Mouse (Mus musculus): ENCODE data around the gene Wfdc9. TPM values are rescaled to one million over a fixed set of nuclear protein-coding genes. Genes with fewer than 3 reads are reported as not detected.

Wfdc9 gene
- polyA plus RNA-seq, 1 experiment from 2014 or later = not detected

GRCm38 (mm10) chr2:164673987-164674386 lies 17.6 kb upstream of the Wfdc9 start, which contains the start of gene Wfdc11:
Wfdc11 (minus strand) TSS chr2:164674087.
- 62% methylated on average over 7 of the region's 7 CpGs for WGBS

GRCm38 (mm10) chr2:164670938-164671337 lies 14.6 kb upstream of the Wfdc9 start:
- Histone ChIP-seq H3K4me2 (no peak overlapping the region), H3K4me3 (no peak overlapping the region), H3K27ac (no peak overlapping the region), H3K9ac (no peak overlapping the region), H3K9me3 (no peaks in the 10 kb centered on the region), H3K4me1 (no peaks in the 10 kb centered on the region), H3K27me3 (no peaks in the 10 kb centered on the region), H3K36me3 (no peaks in the 10 kb centered on the region)
- ATAC-seq (ENCODE audit: borderline replicate concordance, extremely low read depth, low FRiP score, low TSS enrichment) = no peak
- 25% methylated on average over 1 of the region's 1 CpGs for WGBS

More at GRCm38 (mm10) chr2:164673987-164674386, 17.6 kb upstream of the Wfdc9 start, which contains the start of gene Wfdc11:
- peaks cover 5% of the 10 kb centered on the region for H3K4me1 ChIP-seq
- H3K27ac ChIP-seq = no peak within 1 kb of the TSS
- H3K27me3 ChIP-seq = no peaks in the 10 kb centered on the region
- no peaks in the 10 kb centered on the region for H3K36me3 ChIP-seq
- H3K9me3 ChIP-seq = no peaks in the 10 kb centered on the region
- H3K4me3 ChIP-seq = no peak within 1 kb of the TSS
- no peak within 1 kb of the TSS for H3K9ac ChIP-seq
- no peak for ATAC-seq (ENCODE audit: borderline replicate concordance, extremely low read depth, low FRiP score, low TSS enrichment)
- H3K4me2 ChIP-seq = no peak within 1 kb of the TSS

GRCm38 (mm10) chr2:164670261-164670660 lies 13.9 kb upstream of the Wfdc9 start:
- Histone ChIP-seq H3K4me3 (no peak overlapping the region), H3K4me2 (no peak overlapping the region), H3K9me3 (no peaks in the 10 kb centered on the region), H3K27me3 (no peaks in the 10 kb centered on the region), H3K4me1 (no peaks in the 10 kb centered on the region), H3K36me3 (no peaks in the 10 kb centered on the region), H3K27ac (no peak overlapping the region), H3K9ac (no peak overlapping the region)
- 76% methylated on average over 5 of the region's 5 CpGs for WGBS
- no peak for ATAC-seq (ENCODE audit: borderline replicate concordance, extremely low read depth, low FRiP score, low TSS enrichment)

- H3K4me1 ChIP-seq = no peaks in the 10 kb centered on the region
- H3K36me3 ChIP-seq = no peaks in the 10 kb centered on the region
- no peak overlapping the region for H3K4me3 ChIP-seq
- no peak for ATAC-seq (ENCODE audit: borderline replicate concordance, extremely low read depth, low FRiP score, low TSS enrichment)
- H3K9ac ChIP-seq = no peak overlapping the region
- no peaks in the 10 kb centered on the region for H3K27me3 ChIP-seq
- no peak overlapping the region for H3K27ac ChIP-seq
- no peaks in the 10 kb centered on the region for H3K9me3 ChIP-seq
- H3K4me2 ChIP-seq = no peak overlapping the region
- WGBS = 85% methylated on average over 7 of the region's 7 CpGs
These were observed 8.5 kb upstream of the Wfdc9 start for GRCm38 (mm10) chr2:164664851-164665250.

- Histone ChIP-seq H3K36me3 (no peaks in the 10 kb centered on the region), H3K9me3 (no peaks in the 10 kb centered on the region), H3K27me3 (no peaks in the 10 kb centered on the region), H3K4me1 (no peaks in the 10 kb centered on the region), H3K4me3 (no peak within 1 kb of the TSS), H3K4me2 (no peak within 1 kb of the TSS), H3K9ac (no peak within 1 kb of the TSS), H3K27ac (no peak within 1 kb of the TSS)
- ATAC-seq (ENCODE audit: borderline replicate concordance, extremely low read depth, low FRiP score, low TSS enrichment) = no peak
- 12% methylated on average over 11 of the region's 11 CpGs for WGBS
These were observed 525 bp downstream of the Wfdc9 start, which contains the start of gene Wfdc10 for GRCm38 (mm10) chr2:164655858-164656257. Wfdc10 (plus strand) TSS chr2:164656046.

GRCm38 (mm10) chr2:164641881-164642673 lies 14.3 kb downstream of the Wfdc9 start:
- 60% methylated on average over 13 of the region's 13 CpGs for WGBS
- no peaks in the 10 kb centered on the region for H3K27me3 ChIP-seq
- H3K4me3 ChIP-seq = no peak overlapping the region
- H3K36me3 ChIP-seq = no peaks in the 10 kb centered on the region
- H3K9ac ChIP-seq = no peak overlapping the region
- no peaks in the 10 kb centered on the region for H3K4me1 ChIP-seq
- H3K9me3 ChIP-seq = no peaks in the 10 kb centered on the region
- ATAC-seq (ENCODE audit: borderline replicate concordance, extremely low read depth, low FRiP score, low TSS enrichment) = no peak
- no peak overlapping the region for H3K4me2 ChIP-seq
- H3K27ac ChIP-seq = no peak overlapping the region

- H3K9ac ChIP-seq = no peak overlapping the region
- no peak overlapping the region for H3K4me3 ChIP-seq
- no peaks in the 10 kb centered on the region for H3K27me3 ChIP-seq
- H3K4me2 ChIP-seq = no peak overlapping the region
- ATAC-seq (ENCODE audit: borderline replicate concordance, extremely low read depth, low FRiP score, low TSS enrichment) = no peak
- H3K36me3 ChIP-seq = no peaks in the 10 kb centered on the region
- no peaks in the 10 kb centered on the region for H3K4me1 ChIP-seq
- WGBS = 68% methylated on average over 7 of the region's 7 CpGs
- H3K27ac ChIP-seq = no peak overlapping the region
- H3K9me3 ChIP-seq = no peaks in the 10 kb centered on the region
These were observed 15.3 kb downstream of the Wfdc9 start for GRCm38 (mm10) chr2:164641129-164641528.

GRCm38 (mm10) chr2:164638696-164639095 lies 17.7 kb downstream of the Wfdc9 start, which contains the start of gene Wfdc16:
Wfdc16 (minus strand) TSS chr2:164638796.
- no peaks in the 10 kb centered on the region for H3K9me3 ChIP-seq
- H3K4me1 ChIP-seq = no peaks in the 10 kb centered on the region
- no peak within 1 kb of the TSS for H3K4me2 ChIP-seq
- H3K9ac ChIP-seq = no peak within 1 kb of the TSS
- no peak for ATAC-seq (ENCODE audit: borderline replicate concordance, extremely low read depth, low FRiP score, low TSS enrichment)
- H3K36me3 ChIP-seq = no peaks in the 10 kb centered on the region
- H3K27ac ChIP-seq = no peak within 1 kb of the TSS
- 71% methylated on average over 3 of the region's 3 CpGs for whole genome bisulfite sequencing
- H3K27me3 ChIP-seq = no peaks in the 10 kb centered on the region
- no peak within 1 kb of the TSS for H3K4me3 ChIP-seq

GRCm38 (mm10) chr2:164635266-164635665 lies 21.1 kb downstream of the Wfdc9 start:
- Histone ChIP-seq H3K4me2 (no peak overlapping the region), H3K4me1 (no peaks in the 10 kb centered on the region), H3K27me3 (no peaks in the 10 kb centered on the region), H3K9me3 (no peaks in the 10 kb centered on the region), H3K4me3 (no peak overlapping the region), H3K9ac (no peak overlapping the region), H3K36me3 (no peaks in the 10 kb centered on the region), H3K27ac (no peak overlapping the region)
- no peak for ATAC-seq (ENCODE audit: borderline replicate concordance, extremely low read depth, low FRiP score, low TSS enrichment)
- 75% methylated on average over 9 of the region's 9 CpGs for WGBS

GRCm38 (mm10) chr2:164621775-164622174 lies 34.6 kb downstream of the Wfdc9 start:
- H3K27ac ChIP-seq = no peak overlapping the region
- H3K4me1 ChIP-seq = no peaks in the 10 kb centered on the region
- ATAC-seq (ENCODE audit: borderline replicate concordance, extremely low read depth, low FRiP score, low TSS enrichment) = no peak
- no peak overlapping the region for H3K4me3 ChIP-seq
- no peak overlapping the region for H3K4me2 ChIP-seq
- no peaks in the 10 kb centered on the region for H3K36me3 ChIP-seq
- 75% methylated on average over 4 of the region's 4 CpGs for WGBS
- H3K9me3 ChIP-seq = no peaks in the 10 kb centered on the region
- no peaks in the 10 kb centered on the region for H3K27me3 ChIP-seq
- no peak overlapping the region for H3K9ac ChIP-seq

GRCm38 (mm10) chr2:164619050-164619449 lies 37.3 kb downstream of the Wfdc9 start:
- WGBS = 53% methylated on average over 5 of the region's 5 CpGs

GRCm38 (mm10) chr2:164615386-164615785 lies 41.0 kb downstream of the Wfdc9 start:
- no peaks in the 10 kb centered on the region for H3K27me3 ChIP-seq
- H3K36me3 ChIP-seq = no peaks in the 10 kb centered on the region
- H3K4me1 ChIP-seq = no peaks in the 10 kb centered on the region
- 83% methylated on average over 3 of the region's 3 CpGs for WGBS
- no peaks in the 10 kb centered on the region for H3K9me3 ChIP-seq
- no peak overlapping the region for H3K9ac ChIP-seq
- no peak for ATAC-seq (ENCODE audit: borderline replicate concordance, extremely low read depth, low FRiP score, low TSS enrichment)
- H3K4me2 ChIP-seq = no peak overlapping the region
- no peak overlapping the region for H3K4me3 ChIP-seq
- no peak overlapping the region for H3K27ac ChIP-seq

More at GRCm38 (mm10) chr2:164619050-164619449, 37.3 kb downstream of the Wfdc9 start:
- no peak for ATAC-seq (ENCODE audit: borderline replicate concordance, extremely low read depth, low FRiP score, low TSS enrichment)
- no peaks in the 10 kb centered on the region for H3K27me3 ChIP-seq
- H3K36me3 ChIP-seq = no peaks in the 10 kb centered on the region
- H3K4me2 ChIP-seq = no peak overlapping the region
- no peaks in the 10 kb centered on the region for H3K4me1 ChIP-seq
- no peaks in the 10 kb centered on the region for H3K9me3 ChIP-seq
- no peak overlapping the region for H3K9ac ChIP-seq
- no peak overlapping the region for H3K4me3 ChIP-seq
- H3K27ac ChIP-seq = no peak overlapping the region

Measured in lung, embryonic 15.5 days (tissue).